8 mouse cellular contexts compared by ENCODE assay signal in genomic region chr15:10178131-10178566, GRCm38 (mm10). TPM values are rescaled to one million over a fixed set of nuclear protein-coding genes. Genes with fewer than 3 reads are reported as not detected.
A peak's percentile ranks its signal among the peaks of the same experiment; 100 is the strongest.
DNase-seq lines count a peak whose midpoint lies in the region; ATAC-seq lines count a peak whose summit lies in the region.

No protein-coding gene starts in this region.

- H3K9me3 ChIP-seq in lung, embryonic 16.5 days (ENCODE audit: control insufficient read depth, low read length) = no peaks in the 10 kb centered on the region
- no peaks in the 10 kb centered on the region for H3K9me3 ChIP-seq in intestine, embryonic 14.5 days (ENCODE audit: control insufficient read depth, low read length)
- no peaks in the 10 kb centered on the region for H3K9me3 ChIP-seq in midbrain, embryonic 12.5 days

- H3K9ac ChIP-seq in lung, embryonic 16.5 days (ENCODE audit: low read length) = peak overlapping the region; percentile 47; the same call in 1 of the 2 replicates
- no peak overlapping the region; the same call in 1 of the 2 replicates for H3K9ac ChIP-seq in intestine, embryonic 14.5 days (ENCODE audit: low read length)
- H3K9ac ChIP-seq in midbrain, embryonic 12.5 days (replicated peaks) = peak overlapping the region; percentile 46; the same call in 1 of the 2 replicates

- H3K36me3 ChIP-seq in lung, embryonic 16.5 days (ENCODE audit: control insufficient read depth, insufficient read depth, low read length) = no peaks in the 10 kb centered on the region
- H3K36me3 ChIP-seq in intestine, embryonic 14.5 days (ENCODE audit: control insufficient read depth, insufficient read depth, low read length) = no peaks in the 10 kb centered on the region
- no peaks in the 10 kb centered on the region for H3K36me3 ChIP-seq in midbrain, embryonic 12.5 days

- no peak for DNase-seq in lung, postnatal 14 days
- peak; percentile 6 for DNase-seq in embryo, embryonic 9.5 days (ENCODE audit: extremely low spot score)
- DNase-seq in intestine, embryonic 14.5 days (ENCODE audit: low spot score) = no peak
- no peak for DNase-seq in ovary, postnatal 10 days (ENCODE audit: low spot score)
- DNase-seq in urinary bladder, postnatal 36 days (ENCODE audit: low spot score in 2 of 2) = no peak

- H3K27ac ChIP-seq in lung, embryonic 16.5 days (ENCODE audit: low read length) = no peak overlapping the region
- no peak overlapping the region for H3K27ac ChIP-seq in intestine, embryonic 14.5 days (ENCODE audit: low read depth)
- H3K27ac ChIP-seq in midbrain, embryonic 12.5 days (replicated peaks) = no peak overlapping the region

- peak overlapping the region; percentile 42 for H3K4me3 ChIP-seq in lung, embryonic 16.5 days (ENCODE audit: low read length)
- H3K4me3 ChIP-seq in intestine, embryonic 14.5 days (ENCODE audit: low read depth, low read length) = peak overlapping the region; percentile 36
- H3K4me3 ChIP-seq in midbrain, embryonic 12.5 days = peak overlapping the region; percentile 39

- peak overlapping the region; percentile 64 for H3K4me2 ChIP-seq in lung, embryonic 16.5 days (ENCODE audit: low read depth, low read length)
- H3K4me2 ChIP-seq in intestine, embryonic 14.5 days (ENCODE audit: low read length) = peak overlapping the region; percentile 82
- peak overlapping the region; percentile 68 for H3K4me2 ChIP-seq in midbrain, embryonic 12.5 days (replicated peaks)

- WGBS in lung, embryonic 16.5 days = 2% methylated on average over 10 of the region's 10 CpGs
- 4% methylated on average over 10 of the region's 10 CpGs for WGBS in intestine, embryonic 14.5 days
- 6% methylated on average over 10 of the region's 10 CpGs for WGBS in midbrain, embryonic 12.5 days

- 0 out of 2 replicates have a peak, but pooled peaks have one; percentile 34 for ATAC-seq in lung, embryonic 16.5 days (ENCODE audit: low read depth)
- 0 out of 2 replicates have a peak, but pooled peaks have one; percentile 47 for ATAC-seq in intestine, embryonic 14.5 days (replicated peaks; ENCODE audit: low FRiP score, low TSS enrichment, low read depth)
- peak; percentile 44; the same call in 1 of the 2 replicates for ATAC-seq in midbrain, embryonic 12.5 days (ENCODE audit: low FRiP score, low read depth)
- ATAC-seq in frontal cortex, adult (ENCODE audit: low TSS enrichment) = no peak

- peaks cover 3% of the 10 kb centered on the region; the same call in 1 of the 2 replicates for H3K4me1 ChIP-seq in lung, embryonic 16.5 days (replicated peaks; ENCODE audit: control insufficient read depth, insufficient read depth, low read length)
- H3K4me1 ChIP-seq in intestine, embryonic 14.5 days (replicated peaks; ENCODE audit: control insufficient read depth, insufficient read depth, low read length) = no peaks in the 10 kb centered on the region; the same call in 1 of the 2 replicates
- peaks cover 12% of the 10 kb centered on the region for H3K4me1 ChIP-seq in midbrain, embryonic 12.5 days

- no peaks in the 10 kb centered on the region; the same call in 1 of the 2 replicates for H3K27me3 ChIP-seq in lung, embryonic 16.5 days (ENCODE audit: control insufficient read depth, insufficient read depth, low read depth, low read length)
- no peaks in the 10 kb centered on the region for H3K27me3 ChIP-seq in intestine, embryonic 14.5 days (replicated peaks; ENCODE audit: control insufficient read depth, insufficient read depth, low read length)
- H3K27me3 ChIP-seq in midbrain, embryonic 12.5 days = peaks cover 16% of the 10 kb centered on the region

RNA-seq across cellular contexts. Expression of gene Prlr, which starts 1.1 kb away (rescaled TPM):
- 0.15 and 0.25 TPM in 2 replicates for polyA plus RNA-seq in lung, embryonic 16.5 days (2015; fragmentation: Nextera tagmentation; extraction: Ambion mirVana)
- polyA plus RNA-seq in intestine, embryonic 14.5 days (2014; fragmentation: Nextera tagmentation; extraction: Ambion mirVana) = 9.9 and 10.7 TPM in 2 replicates
- polyA plus RNA-seq in midbrain, embryonic 12.5 days (2016; fragmentation: Nextera tagmentation; extraction: Ambion mirVana) = 0.03 and 0.11 TPM in 2 replicates
